Mouse (Mus musculus): ENCODE results near the gene Carm1. TPM values are rescaled to one million over a fixed set of nuclear protein-coding genes. Genes with fewer than 3 reads are reported as not detected.
A peak's percentile ranks its signal among the peaks of the same experiment; 100 is the strongest.

The Carm1 gene
- total RNA-seq, 2 experiments from 2014 or later, result 78.2 to 79.5 TPM

DNA sequence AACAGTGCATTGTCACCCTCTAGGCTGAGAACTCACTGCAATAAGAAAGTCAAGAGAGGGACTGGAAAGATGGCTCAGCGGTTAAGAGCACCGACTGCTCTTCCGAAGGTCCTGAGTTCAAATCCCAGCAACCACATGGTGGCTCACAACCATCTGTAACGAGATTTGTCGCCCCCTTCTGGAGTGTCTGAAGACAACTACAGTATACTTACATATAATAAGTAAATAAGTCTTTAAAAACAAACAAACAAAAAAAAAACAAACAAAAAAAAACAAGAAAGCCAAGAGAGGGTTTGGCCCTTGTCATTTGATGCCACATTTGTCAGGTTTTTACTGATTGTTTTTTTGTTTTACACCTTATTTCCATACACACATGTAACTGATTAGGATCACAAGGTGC is 57.4 kb downstream of the Carm1 start:
- Histone ChIP-seq H3K27ac (no peak overlapping the region), H3K4me3 (no peak overlapping the region)
- intact Hi-C loops (cut with DNase I), result loop anchor here (5.0 to 10.0 kb wide), 2 partner anchors 198 to 551 kb away; partner anchors contain the start of gene Pigyl
- no peak for DNase-seq (ENCODE audit: extremely low spot score in 1 of 2, low spot score in 2 of 2)
- TF ChIP-seq CTCF (IDR thresholded peaks at IDR 0.05), result peak; percentile 26

- TF ChIP-seq CTCF (IDR thresholded peaks at IDR 0.05), result no peak
- no peak for DNase-seq (ENCODE audit: extremely low spot score in 1 of 2, low spot score in 2 of 2)
- no peak overlapping the region for H3K4me3 ChIP-seq
- no peak overlapping the region for H3K27ac ChIP-seq
- intact Hi-C loops (cut with DNase I), result loop anchor here (10.0 kb wide), 1 partner anchor 549 kb away; the partner anchor contains the start of gene Pigyl
These were observed 59.2 kb downstream of the Carm1 start for GRCm38 (mm10) chr9:21605865-21606264.

- Histone ChIP-seq H3K4me3 (no peak overlapping the region), H3K27ac (no peak overlapping the region)
- intact Hi-C loops (cut with DNase I), result loop anchor here (10.0 kb wide), 1 partner anchor 548 kb away; the partner anchor contains the start of gene Pigyl
- DNase-seq (ENCODE audit: extremely low spot score in 1 of 2, low spot score in 2 of 2), result no peak
- no peak for TF ChIP-seq CTCF (IDR thresholded peaks at IDR 0.05)
These were observed 60.0 kb downstream of the Carm1 start for GRCm38 (mm10) chr9:21606648-21607047.

GRCm38 (mm10) chr9:21609861-21610260 is 63.2 kb downstream of the Carm1 start:
- TF ChIP-seq CTCF (IDR thresholded peaks at IDR 0.05), result no peak
- intact Hi-C loops (cut with DNase I), result loop anchor here (10.0 kb wide), 1 partner anchor 545 kb away; the partner anchor contains the start of gene Pigyl
- H3K4me3 ChIP-seq, result no peak overlapping the region

GRCm38 (mm10) chr9:21614864-21615616 is 68.3 kb downstream of the Carm1 start:
- peak overlapping the region; percentile 78 for H3K4me3 ChIP-seq
- TF ChIP-seq CTCF (IDR thresholded peaks at IDR 0.05), result no peak
- intact Hi-C loops (cut with DNase I), result loop anchor here (5.0 kb wide), 2 partner anchors 187 to 302 kb away; partner anchors contain the start of gene Rab3d
- DNase-seq (ENCODE audit: extremely low spot score in 1 of 2, low spot score in 2 of 2), result no peak
- peak overlapping the region; percentile 88 for H3K27ac ChIP-seq

More at GRCm38 (mm10) chr9:21609861-21610260, 63.2 kb downstream of the Carm1 start:
- no peak overlapping the region for H3K27ac ChIP-seq
- no peak for DNase-seq (ENCODE audit: extremely low spot score in 1 of 2, low spot score in 2 of 2)

- peak within 1 kb of the TSS; percentile 98 for H3K4me3 ChIP-seq
- no peak for TF ChIP-seq CTCF (IDR thresholded peaks at IDR 0.05)
- peak within 1 kb of the TSS; percentile 98 for H3K27ac ChIP-seq
- intact Hi-C loops (cut with DNase I), result loop anchor here (5.0 kb wide), 2 partner anchors 187 to 302 kb away; partner anchors contain the start of gene Rab3d
- peak; percentile 100 for DNase-seq (ENCODE audit: extremely low spot score in 1 of 2, low spot score in 2 of 2)
These were observed 69.0 kb downstream of the Carm1 start, which contains the start of gene Smarca4 for GRCm38 (mm10) chr9:21615617-21616231. Gene Smarca4, plus strand, starts transcription at chr9:21616169.

DNA sequence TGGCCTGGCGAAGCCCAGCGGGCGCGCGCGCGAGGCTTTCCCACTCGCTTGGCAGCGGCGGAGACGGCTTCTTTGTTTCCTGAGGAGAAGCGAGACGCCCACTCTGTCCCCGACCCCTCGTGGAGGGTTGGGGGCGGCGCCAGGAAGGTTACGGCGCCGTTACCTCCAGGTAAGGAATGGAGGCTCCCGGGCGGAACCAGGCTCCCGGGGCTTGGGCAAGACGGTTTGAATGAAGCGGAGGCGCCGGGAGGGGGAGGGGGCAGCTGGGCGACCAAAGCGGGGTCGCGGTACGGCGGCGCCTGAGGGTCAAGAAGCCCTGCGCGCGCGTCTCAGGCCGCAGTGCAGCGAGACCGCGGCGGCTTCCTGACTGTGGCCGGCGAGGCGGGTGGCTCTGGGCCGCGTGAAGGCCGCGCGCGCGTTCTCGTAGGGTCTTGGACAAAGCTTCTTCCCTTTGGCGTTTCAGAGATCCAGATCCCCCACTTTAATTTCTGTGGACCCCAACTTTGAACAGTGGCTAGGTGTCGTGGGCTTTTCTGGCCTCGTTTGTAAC is 69.6 kb downstream of the Carm1 start:
- intact Hi-C loops (cut with DNase I), result loop anchor here (5.0 kb wide), 2 partner anchors 186 to 301 kb away; partner anchors contain the start of gene Rab3d
- DNase-seq (ENCODE audit: extremely low spot score in 1 of 2, low spot score in 2 of 2), result peak; percentile 86 to 88
- no peak for TF ChIP-seq CTCF (IDR thresholded peaks at IDR 0.05)
- peak overlapping the region; percentile 98 for H3K4me3 ChIP-seq
- peak overlapping the region; percentile 98 for H3K27ac ChIP-seq

- Histone ChIP-seq H3K4me3 (peak overlapping the region; percentile 98), H3K27ac (peak overlapping the region; percentile 98)
- TF ChIP-seq CTCF (IDR thresholded peaks at IDR 0.05), result no peak
- intact Hi-C loops (cut with DNase I), result loop anchor here (5.0 kb wide), 2 partner anchors 185 to 300 kb away; partner anchors contain the start of gene Rab3d
- no peak for DNase-seq (ENCODE audit: extremely low spot score in 1 of 2, low spot score in 2 of 2)
These were observed 70.4 kb downstream of the Carm1 start for GRCm38 (mm10) chr9:21617066-21617465.

DNA sequence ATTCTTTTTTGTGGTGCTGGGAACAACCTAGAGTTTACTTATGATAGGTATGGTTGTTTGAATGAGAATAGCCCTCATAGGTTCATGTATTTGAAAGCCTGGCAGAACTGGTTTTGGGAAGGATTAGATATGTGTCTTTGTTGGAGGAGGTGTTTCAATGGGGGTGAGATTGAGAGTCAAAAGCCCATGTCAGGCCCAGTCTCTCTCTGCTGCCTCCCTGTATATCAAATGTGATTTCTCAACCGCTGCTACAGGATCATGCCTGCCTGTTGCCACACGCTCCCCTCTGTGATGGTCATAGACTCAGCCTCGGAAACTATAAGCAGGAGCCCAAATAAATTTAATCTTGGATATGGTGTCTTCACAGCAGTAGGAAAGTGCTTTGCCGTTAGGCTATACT is 73.5 kb downstream of the Carm1 start:
- intact Hi-C loops (cut with DNase I), result no loop called here
- DNase-seq (ENCODE audit: extremely low spot score in 1 of 2, low spot score in 2 of 2), result no peak

GRCm38 (mm10) chr9:21622676-21623075 is 76.0 kb downstream of the Carm1 start:
- intact Hi-C loops (cut with DNase I), result no loop called here
- Histone ChIP-seq H3K4me3 (no peak overlapping the region), H3K27ac (no peak overlapping the region)
- DNase-seq (ENCODE audit: extremely low spot score in 1 of 2, low spot score in 2 of 2), result no peak
- TF ChIP-seq CTCF (IDR thresholded peaks at IDR 0.05), result no peak

More for the DNA sequence above, 73.5 kb downstream of the Carm1 start:
- Histone ChIP-seq H3K27ac (no peak overlapping the region), H3K4me3 (no peak overlapping the region)
- no peak for TF ChIP-seq CTCF (IDR thresholded peaks at IDR 0.05)
